Mouse (Mus musculus): ENCODE results near the gene Megf8.
"Not testable (repeated sequence)": the region's sequence is repeated elsewhere in the genome, so short reads cannot be mapped to it uniquely, and the experiment has no call there.

Megf8 gene

DNA sequence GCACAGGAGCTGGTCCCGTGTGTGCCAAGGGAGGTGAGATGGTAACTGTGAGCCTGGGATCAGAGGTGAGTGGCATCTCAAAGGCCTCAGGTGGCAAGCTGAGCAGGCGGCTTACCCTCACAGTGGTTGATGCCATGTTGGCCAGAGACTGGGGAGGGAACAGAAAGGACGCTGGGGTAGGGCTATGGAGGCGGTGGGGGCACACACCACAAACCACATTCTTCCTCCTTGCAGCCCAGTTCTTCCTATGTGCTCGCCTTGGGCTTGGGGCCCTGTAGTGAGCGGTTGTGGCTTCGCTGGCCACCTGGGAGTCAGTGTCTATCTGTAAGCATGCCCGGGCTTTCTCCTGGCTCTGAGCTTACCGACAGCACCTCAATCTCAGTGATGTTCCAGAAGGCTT lies 67.9 kb downstream of the Megf8 start:
- no peak for DNase-seq

DNA sequence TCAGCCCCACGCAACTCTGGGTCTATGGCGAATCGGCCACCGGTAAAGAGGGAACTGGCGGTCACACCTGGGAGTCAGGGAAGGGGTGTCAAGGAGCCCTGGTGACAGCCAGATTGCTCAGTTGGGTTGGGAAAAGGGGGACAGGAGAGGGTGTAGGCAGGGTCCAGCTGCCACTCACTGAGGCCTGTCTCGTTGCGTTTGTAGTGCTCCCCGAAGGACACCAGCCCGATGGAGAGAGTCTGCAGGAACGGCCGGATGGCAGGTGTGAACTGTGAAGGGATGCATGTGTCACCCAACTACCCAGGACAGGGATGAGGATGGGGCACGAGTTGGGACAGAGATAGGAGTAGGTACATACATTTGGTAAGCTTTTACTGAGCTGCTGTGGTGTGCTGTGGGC lies 68.3 kb downstream of the Megf8 start:
- DNase-seq: no peak

DNA sequence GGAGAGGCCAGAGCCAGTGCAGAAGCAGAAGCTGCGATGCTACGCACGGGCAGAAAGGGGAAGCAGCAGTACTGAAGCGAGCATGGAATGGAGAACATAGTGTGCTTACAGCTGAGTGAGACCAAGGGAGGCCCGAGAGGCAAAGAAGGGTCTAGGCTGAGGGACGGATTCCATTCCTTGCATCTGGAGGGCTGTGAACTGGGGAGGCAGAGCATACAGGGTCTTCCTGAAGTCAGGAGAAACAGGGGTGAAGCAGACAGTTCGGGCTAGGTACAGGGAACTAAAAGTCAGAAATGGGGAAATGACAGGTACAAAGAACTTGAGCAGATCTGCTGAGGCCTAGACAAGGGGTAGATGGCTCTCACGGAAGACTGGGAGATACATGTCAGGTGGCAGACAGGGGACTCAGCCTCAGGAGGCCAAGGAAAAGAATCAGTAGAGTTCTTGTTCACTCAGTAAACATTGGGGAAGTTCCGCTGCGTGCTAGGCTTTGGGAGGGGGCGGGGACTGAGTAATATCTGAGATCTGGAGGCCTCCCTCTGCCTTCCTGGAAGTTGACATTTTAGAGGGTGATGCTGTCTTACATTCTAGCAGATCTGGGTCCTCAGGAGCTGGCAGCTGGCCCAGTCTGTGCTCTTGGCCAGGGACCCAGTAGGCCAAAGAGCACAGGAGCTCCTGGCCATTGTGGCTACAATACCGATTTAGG lies 69.0 kb downstream of the Megf8 start:
- peak; percentile 93 for DNase-seq

DNA sequence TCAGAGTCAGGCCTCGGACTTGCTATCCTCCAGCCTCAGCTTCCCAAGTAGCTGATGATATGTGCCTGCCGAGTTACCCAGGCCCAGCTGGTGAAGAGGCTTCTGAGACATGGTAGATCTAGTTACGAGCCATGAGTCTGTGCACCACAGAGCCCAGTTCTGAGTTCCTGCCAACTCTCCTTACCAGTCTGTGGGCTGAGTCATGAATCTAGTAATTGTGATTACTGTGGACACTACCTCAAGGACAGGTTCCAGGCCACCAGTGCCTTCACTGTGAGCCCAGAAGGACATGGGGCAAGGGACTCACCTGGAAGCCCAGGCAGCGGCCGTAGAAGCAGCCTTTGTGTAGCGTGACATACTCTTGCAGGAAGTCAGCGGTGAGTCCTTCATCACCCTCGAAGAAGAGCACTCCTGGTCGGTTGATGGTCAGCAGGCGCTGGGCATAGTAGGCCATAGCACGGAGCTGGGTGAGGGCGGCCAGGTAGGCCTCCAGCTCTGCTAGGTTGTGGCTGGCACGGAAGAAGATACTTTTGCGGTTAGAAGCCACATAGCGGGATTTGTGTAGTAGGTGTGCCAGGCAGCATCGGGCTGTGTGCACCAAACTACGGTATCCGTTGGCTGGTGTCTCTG lies 71.0 kb downstream of the Megf8 start:
- DNase-seq: no peak

DNA sequence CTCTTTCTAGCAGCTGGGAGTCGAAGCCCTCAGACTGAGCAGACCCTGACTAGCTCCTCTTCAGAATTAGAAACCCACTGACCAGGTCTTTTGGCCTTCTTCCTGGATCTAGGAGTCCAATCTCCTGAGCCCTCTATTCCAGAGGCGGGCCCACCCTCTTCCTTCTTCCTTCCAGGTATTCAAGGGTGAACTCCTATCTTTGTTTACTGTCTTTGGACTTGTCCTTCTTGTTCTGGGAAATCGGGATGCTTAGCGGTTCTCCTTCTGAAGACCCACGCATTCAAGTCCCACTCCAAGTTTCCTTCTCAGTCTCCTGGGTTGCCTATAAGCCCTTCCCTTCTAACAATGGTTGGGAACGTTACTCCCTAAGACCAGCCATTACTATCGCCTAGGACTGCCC lies 72.0 kb downstream of the Megf8 start:
- no peak for DNase-seq

DNA sequence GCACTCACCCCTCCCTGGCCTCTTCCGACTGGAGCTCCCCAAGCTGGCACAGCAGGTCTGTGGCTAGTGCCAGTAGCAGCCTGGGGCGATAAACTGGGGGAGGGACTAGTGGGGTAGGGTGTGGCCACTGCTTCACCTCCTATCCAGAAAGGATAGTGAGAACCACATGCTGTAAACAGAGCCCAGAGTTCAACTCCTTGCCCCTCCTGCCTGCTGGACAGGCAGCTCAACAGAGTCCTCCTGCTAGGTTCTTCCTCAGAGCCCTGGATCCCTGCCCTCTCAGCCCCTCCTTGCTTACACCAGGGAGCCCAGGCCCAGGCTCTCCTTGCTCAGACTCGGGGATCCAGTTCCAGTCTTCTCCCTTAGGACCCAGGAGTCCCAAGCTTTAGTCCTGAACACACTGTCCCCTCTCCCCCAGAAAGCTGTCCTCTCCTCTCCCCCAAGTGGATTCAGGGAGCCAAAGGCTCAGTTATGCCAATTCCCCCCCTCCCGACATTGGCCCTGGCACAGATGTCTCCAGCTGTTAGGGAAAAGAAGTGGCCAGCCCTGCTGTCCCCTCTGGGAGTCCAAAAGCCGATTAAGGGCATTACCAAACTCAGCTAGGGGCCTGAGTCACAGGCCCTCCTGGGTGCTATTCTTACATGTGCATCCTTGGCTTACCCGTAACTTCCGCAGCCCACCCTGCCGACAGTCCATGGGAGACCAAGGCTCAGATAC lies 73.2 kb downstream of the Megf8 start:
- peak; percentile 83 for DNase-seq

DNA sequence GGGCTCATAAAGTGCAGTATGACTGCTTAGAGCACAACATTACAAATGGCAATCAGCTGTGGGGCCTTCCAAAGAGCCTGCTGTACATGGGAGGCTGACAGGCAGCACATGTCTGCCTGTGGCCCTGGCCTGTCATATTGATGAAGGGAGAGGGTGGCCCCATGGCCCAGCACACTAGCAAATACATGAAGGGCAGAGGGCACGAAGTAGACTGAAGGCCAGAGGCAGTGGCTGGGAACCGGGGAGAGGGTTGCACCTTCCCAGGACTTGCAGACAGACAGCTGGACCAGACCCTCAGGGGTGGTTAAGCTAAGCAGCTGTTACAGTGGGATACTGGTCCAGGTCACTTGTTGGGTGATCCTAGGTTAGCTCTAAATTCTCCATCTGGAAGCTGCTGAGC lies 74.0 kb downstream of the Megf8 start:
- no peak for DNase-seq

DNA sequence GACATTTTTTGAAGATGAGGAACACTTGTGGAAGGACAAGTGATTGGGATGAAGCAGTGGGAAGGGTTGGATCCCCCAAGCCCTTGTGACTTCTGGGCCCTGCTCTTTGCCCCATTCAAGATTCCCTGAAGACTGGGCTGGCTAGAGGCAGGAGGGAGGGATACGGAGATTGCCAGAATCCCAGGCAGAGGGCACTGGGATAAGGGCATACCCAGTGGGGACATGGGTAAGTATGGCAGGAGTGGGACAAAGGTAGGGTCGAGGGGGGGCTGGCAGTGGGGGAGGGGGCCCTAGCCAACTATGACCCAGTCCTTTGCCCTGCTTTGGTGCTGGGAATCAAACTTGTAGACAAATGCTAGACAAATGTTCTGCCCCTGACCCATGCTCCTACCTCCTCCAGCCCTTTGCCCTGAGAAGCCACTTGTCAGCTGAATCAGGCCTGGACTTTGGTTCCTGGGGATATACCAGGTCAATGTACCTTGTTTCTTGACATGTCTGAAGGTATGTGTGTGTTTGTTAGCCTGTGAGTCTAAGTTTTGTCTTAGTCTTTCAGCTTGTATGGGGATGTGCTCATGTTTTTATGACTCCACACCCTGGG lies 75.0 kb downstream of the Megf8 start:
- DNase-seq: no peak

DNA sequence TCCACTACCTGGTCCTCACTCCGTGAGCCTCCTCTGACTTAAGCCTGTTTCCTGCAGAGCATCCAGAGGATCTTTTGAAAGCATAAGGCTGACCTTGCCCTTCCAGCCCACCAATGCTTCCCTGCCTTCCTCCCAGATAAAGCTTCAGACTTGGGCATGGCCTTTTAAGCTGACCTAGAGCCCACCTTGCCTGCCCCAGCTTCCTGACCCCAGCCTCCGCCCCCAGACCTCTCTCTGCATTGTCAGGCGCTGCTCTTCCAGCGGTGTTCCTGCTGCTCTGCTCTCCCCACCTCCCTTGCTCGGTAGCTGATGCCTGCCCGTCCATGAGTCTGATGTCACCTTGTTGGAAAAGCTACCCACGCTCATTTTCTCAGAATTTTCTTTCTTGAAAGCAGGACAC lies 75.9 kb downstream of the Megf8 start:
- no peak for DNase-seq

DNA sequence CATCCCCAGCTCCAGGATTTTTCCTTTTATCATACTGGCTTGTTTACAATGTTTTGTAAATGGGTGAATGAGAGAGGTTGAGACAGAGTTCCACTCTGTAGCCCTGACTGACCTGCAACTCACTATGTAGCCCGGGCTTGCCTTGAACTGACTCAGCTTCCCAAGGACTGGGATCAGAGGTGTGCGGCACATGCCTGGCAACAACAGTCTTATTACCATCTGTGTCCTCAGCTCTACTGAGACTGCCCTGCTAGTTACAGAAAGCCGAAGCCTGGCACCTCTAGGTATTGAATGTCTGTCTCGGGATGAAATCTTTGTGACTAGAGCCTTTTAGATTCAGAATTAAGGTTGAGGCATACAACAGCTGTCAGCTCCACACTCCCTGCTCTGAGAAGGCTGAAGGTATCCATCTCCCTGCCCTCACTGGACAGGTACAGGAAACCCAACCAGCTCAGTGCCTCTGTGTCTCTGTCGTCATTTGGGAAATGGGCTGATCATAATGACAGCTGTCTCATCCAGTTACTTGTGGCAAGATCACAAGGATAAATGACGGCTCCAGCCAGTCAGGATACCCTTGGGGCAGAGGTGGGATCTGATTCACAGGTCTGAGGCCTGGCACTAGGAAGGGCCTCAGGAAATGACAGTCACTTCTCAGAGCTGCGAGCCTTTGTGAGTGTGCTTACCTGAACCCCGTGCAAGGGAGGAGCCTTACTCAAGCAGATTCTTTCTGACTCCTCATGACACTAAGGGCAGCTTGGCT lies 76.7 kb downstream of the Megf8 start:
- no peak for DNase-seq

DNA sequence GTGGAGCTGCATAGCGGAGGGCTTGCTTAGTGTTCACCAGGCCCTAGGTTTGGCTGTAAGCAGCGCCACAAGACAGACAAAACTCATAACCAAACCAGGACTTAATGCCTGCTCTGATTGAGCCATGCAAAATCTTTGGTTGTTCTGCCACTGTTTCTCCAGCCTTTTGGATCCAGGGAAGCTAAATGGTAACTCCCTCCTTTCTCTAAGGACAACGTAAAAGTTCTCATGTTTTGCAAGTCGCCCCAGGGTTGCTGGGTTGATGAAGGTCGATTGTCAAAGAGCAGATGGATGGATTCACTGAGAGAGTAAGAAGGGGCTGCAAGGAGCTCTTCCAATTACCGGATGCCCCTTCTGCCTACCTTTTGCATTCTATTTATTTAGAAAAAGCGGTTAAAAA lies 77.8 kb downstream of the Megf8 start:
- DNase-seq: no peak

DNA sequence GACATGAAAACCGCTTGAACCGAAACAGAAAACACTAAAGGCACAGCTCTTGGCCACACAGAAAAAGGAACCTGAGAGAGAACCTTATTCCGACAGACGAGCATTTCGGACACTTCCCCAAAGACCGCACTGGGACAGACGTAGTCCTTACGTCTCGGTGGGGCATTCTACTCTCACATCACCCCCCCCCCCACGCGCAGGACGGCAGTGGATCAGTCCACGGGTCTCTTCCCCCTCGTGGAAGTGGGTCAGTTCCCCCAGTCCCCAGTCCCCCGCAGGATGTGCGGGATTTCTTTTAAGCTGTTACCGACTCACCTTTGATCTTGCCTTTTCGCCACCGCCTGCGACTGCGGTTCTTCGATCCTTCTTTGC lies 78.2 kb downstream of the Megf8 start:
- no peak for DNase-seq

DNA sequence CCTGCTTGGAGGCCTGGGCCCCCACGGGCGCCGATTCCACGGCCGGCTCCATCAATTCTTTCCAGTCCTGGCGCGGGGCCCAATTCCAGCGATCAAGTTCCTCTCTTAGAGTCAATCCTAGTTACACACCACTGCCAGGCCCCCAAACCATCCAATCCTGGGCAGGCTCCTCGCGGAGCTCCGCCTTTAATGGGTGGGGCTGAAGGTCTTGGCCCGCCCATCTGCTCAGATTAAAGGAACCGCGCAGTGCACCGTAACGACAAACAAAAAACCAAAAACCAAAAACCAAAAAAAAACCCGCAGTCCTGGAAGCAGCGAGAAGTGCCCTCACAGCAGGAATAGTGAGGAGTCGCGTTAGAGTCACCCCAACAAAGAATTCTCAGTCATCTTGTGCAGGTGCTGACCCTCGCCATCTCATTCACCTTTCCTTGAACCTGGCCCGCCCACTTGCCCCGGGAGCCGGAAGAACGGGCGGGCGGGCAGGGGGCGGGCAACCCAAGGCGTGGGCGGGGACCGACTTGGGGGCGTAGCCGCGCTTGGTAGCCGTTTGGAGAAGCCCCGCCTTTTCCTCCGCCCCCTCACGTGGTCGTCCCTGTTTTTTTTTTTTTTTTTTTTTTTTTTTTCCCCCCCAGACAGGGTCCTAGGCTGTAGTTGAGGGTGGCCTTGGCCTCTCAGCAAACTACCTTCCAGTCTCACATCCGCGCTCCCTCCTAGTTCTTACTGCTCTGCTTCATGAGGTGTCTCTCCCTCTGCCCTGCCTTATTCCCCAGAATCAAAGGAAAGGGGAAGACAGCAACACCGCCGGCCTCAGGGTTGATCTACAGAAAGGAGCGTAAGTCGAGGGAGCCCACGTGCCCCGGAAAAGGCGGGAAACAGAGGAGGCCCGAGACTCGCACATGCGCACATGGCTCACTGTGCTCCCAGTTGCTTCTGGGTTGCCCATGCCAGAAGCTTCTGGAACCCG lies 78.9 kb downstream of the Megf8 start:
- DNase-seq: peak; percentile 98

DNA sequence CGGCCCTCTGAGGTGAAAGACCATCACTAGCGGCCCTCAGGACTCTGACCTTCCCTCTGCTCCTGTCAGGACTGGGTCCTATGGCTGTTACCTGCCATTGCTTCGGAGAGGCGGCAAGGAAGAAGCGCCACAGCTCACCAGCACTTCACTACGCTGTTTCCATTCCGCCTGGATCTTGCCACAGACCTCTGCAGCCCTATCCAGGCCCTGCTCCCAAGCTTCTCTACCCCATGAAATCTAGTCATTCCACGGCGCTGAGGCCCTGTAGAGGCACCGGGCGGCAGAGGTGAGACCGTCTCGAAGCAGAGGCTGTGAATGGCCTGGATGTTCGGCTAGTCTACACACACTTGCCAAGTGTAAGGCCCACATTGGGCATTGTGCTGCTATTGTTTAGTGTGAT lies 79.7 kb downstream of the Megf8 start:
- DNase-seq: no peak

DNA sequence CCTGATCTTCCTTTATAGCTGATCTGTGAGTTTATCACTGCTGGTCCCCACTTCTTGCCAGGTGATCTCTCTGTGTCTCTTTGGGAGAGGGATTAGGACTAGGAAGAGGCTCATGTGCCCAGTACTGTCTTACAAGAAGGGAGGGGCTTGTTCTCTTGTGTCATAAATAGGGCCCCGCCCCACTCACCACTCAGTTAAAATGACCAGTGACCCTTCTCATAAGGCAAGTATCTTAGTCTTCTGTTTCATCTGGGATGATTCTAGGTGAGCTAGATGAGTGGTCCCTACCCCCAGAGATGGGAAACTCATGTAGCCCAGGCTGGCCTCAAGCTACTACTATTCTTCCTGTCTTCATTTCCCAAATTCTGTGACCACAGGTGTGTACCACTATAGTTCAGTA lies 81.6 kb downstream of the Megf8 start, which contains the start of gene Lipe:
Gene Lipe (minus strand): TSS at position 101 of the 400 bp plus-strand sequence.
- DNase-seq: no peak

DNA sequence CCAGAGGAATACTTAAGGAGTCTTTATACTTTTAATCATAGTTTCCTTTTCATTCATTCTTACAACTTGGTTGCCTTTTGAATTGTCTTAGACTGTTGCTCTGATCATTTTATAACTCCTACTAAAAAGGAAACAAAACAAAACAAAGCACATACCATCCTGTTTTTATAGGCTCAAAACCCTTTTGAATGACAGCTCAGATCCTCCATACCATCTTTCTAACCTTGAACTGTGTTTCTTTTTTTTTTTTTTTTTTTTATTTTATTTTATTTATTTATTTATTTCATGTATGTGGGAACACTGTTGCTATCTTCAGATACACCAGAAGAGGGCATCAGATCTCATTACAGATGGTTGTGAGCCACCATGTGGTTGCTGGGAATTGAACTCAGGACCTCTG lies 82.1 kb downstream of the Megf8 start:
- not testable (repeated sequence) for DNase-seq

DNA sequence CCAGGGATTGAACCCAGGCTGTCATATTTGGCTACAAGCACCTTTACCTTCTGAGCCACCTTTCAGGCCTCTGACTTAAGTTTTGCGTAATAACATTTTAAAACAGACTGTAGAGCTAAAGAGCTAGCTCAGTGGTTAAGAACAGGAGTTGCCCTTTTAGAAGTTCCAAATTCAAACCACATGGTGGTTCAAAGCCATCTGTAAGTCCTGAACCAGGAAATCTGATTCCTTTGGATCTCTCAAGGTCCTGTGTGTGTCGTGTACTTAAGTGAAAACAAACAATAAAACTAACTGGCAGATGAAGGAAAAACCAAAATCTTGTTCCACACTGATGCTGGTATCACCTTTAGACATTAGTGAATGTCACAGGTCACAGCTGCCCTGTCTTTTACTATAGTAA lies 84.6 kb downstream of the Megf8 start:
- DNase-seq: no peak

DNA sequence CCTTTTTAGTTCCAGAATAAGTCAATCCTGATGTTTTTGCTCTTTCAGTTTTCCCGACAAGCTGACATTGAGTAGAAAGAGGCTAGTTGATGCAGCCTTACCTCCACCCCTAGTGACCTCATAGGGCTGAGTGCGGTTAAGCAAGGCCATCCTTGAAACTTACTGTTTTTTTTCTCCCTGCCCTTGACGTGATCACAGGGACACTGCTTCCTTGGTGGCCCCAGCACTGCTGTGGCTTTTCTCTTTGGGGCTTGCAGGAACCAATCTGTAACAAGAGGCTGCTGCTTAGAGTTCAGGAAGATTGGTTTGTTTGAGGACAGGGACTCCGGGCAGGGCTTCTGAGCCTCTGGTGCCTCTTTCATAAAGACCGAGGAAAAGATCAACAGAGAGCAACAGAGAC lies 85.0 kb downstream of the Megf8 start:
- no peak for DNase-seq

DNA sequence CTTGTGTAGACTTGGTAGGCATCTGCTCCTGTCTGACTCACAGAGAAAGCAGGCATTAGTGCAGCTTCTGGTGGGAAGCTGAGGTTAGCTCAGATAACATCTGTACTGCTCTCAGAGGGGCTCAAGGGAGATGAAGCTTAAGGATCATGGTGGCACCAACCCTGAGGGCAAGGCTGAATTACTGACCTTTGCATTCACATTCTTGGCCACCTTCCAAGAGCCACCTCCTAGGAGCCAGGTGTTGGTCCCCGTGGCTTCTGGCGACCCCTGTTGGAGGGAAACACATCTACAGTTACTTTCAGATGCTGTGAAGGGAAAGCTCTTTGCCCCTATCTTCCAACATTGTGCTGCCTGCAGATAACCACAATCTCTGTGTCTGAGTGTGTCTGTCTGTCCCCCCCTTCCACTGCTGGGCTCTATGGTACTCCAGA lies 85.7 kb downstream of the Megf8 start:
- peak; percentile 74 for DNase-seq

DNA sequence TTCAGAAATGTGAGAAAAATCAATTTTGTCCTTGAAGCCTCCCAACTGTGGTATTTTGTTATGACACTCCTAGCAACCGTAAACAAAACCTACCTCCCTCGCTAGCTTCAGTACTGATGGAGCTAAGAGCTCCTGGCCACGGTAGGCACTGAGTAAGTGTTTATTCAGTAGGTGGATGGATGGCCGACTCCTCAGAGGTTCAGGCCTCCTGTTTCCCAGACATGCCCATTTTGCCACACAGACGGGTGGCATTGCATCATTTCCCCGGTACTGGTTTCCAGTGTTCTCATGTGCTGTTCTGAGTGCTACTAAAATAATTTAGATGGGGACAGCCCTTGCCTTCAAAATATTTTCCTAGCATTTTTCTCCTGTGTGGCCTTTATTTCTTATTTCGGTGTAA lies 89.5 kb downstream of the Megf8 start:
- DNase-seq: no peak

DNA sequence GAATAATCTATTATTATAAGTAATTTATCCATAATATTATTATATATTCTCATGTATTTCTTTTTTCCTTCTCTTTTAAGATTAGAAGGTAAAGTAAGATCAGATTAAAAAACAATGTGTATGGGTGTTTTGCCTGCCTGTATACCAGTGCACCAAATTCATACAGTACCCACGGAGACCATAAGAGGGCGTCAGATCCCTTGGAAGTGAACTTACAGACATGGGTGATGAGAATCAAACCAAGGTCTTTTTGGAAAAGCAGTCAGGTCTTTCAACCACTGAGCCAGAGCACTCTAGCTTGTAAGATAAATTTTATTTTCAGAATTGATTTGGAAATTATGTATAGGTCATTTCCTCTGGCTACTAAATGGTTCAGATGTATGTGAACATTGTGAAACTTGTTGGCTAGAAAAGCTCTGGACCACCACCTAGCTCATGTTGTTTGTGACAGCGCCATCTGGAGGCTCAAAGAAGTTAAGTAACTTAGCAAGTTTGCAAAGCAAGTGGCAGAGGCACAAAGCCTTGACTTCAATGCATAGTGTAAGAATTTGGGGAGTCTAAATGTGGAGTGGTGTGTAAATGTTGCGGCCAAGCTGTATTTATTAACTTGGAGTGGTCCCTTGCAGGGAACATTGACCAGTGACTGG lies 92.3 kb downstream of the Megf8 start:
- peak; percentile 62 for DNase-seq
